Mouse (Mus musculus): Measurements from ENCODE around the gene Txnrd2. TPM values are rescaled to one million over a fixed set of nuclear protein-coding genes. Genes with fewer than 3 reads are reported as not detected.

Gene Txnrd2
- polyA plus RNA-seq, 1 experiment from 2014 or later: 23.5 TPM

DNA sequence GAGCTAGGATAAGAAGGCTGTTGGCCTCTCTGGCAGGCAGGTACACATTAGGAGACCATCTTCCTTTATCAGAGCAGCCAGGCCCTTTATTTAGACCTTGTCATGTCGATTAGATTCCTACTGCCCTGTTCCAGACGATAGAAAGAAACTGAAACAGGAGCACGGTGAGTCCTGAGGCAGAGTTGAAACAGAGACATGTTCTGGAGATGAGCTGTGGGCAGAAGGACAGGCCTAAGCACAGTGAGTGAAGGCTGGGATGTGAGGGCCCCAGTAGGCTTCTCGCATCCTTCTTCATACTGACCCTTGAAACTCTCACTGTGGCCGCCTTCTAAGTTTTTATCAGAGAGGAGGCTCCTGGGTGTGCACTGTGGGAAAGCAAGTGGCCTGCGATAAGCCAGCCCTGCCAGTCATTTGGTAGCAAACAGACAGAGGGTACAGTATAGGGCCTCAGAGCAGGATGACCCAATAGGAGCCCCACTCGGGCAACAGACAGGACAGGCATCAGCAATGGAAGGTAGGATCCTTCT lies 2.4 kb downstream of the Txnrd2 start:
- no peaks in the 10 kb centered on the region for H3K27me3 ChIP-seq (replicated peaks; ENCODE audit: control insufficient read depth, insufficient read depth, low read length)
- 0 out of 2 replicates have a peak, but pooled peaks cover under 1% of the 10 kb centered on the region for H3K36me3 ChIP-seq (ENCODE audit: control insufficient read depth, insufficient read depth, low read length)
- no peak overlapping the region for H3K9ac ChIP-seq (ENCODE audit: low read length)
- no peaks in the 10 kb centered on the region for H3K9me3 ChIP-seq (replicated peaks; ENCODE audit: control insufficient read depth, low read length)
- H3K4me2 ChIP-seq (ENCODE audit: low read length): no peak overlapping the region
- 90% methylated on average over 7 of the region's 7 CpGs for WGBS
- no peak overlapping the region for H3K4me3 ChIP-seq (ENCODE audit: low read depth, low read length)
- H3K4me1 ChIP-seq (ENCODE audit: control insufficient read depth, insufficient read depth, low read length): peaks cover 13% of the 10 kb centered on the region
- no peak for ATAC-seq
- H3K27ac ChIP-seq (ENCODE audit: low read depth, low read length): no peak overlapping the region
- DNase-seq (ENCODE audit: low spot score): no peak

DNA sequence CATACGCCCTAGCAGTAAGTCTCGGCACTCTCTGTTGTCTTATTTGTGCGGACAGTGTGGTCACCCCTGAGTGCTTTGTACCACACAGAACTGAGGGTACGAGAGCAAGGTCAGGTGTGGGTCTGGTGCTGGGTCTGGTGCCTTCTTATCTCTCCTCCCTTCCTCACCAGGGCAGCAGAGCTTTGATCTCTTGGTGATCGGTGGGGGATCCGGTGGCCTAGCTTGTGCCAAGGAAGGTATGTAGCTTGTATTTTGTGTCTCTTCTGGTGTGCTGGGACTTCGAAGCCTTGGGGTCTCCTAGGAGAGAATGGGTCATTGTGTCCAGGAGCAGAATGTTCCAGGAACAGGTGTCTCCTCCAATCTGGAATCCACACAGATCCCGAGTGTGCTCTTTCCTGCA lies 3.5 kb downstream of the Txnrd2 start:
- no peak overlapping the region for H3K4me3 ChIP-seq (ENCODE audit: low read depth, low read length)
- H3K36me3 ChIP-seq (ENCODE audit: control insufficient read depth, insufficient read depth, low read length): no peaks in the 10 kb centered on the region
- H3K4me2 ChIP-seq (ENCODE audit: low read length): no peak overlapping the region
- H3K4me1 ChIP-seq (ENCODE audit: control insufficient read depth, insufficient read depth, low read length): peaks cover 13% of the 10 kb centered on the region
- no peak overlapping the region for H3K27ac ChIP-seq (ENCODE audit: low read depth, low read length)
- no peaks in the 10 kb centered on the region for H3K27me3 ChIP-seq (replicated peaks; ENCODE audit: control insufficient read depth, insufficient read depth, low read length)
- 89% methylated on average over 8 of the region's 8 CpGs for WGBS
- DNase-seq (ENCODE audit: low spot score) (no peak), ATAC-seq (no peak)
- H3K9ac ChIP-seq (ENCODE audit: low read length): no peak overlapping the region
- H3K9me3 ChIP-seq (replicated peaks; ENCODE audit: control insufficient read depth, low read length): no peaks in the 10 kb centered on the region

DNA sequence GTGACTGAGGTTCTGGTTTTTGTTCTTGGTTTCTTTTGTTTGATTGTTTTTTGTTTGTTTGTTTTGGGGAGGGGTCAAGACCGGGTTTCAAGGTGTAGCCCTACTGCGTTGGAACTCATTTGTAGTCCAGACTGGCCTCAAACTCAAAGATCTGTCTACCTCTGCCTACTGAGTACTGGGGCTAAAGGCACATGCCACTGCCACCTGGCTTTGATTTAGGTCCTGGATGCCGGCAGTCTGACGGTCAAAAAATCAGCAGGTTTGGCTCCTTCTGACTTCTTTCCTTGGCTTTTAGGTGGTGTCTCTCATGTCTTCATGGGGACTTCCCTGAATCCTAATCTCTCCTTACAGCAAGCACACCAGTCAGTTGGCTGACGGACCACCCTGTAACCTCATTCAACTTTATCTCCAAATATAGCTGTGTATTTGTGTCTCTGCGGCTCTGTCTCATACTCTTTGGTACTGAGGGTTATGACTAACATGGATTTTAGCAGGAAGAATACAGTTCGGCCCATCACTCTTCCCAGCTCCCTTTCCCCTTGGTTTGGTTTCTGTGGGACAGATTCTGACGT lies 4.5 kb downstream of the Txnrd2 start:
- H3K36me3 ChIP-seq (ENCODE audit: control insufficient read depth, insufficient read depth, low read length): no peaks in the 10 kb centered on the region
- ATAC-seq: no peak
- H3K27me3 ChIP-seq (replicated peaks; ENCODE audit: control insufficient read depth, insufficient read depth, low read length): no peaks in the 10 kb centered on the region
- peaks cover 4% of the 10 kb centered on the region for H3K4me1 ChIP-seq (ENCODE audit: control insufficient read depth, insufficient read depth, low read length)
- no peak overlapping the region for H3K4me3 ChIP-seq (ENCODE audit: low read depth, low read length)
- no peaks in the 10 kb centered on the region for H3K9me3 ChIP-seq (replicated peaks; ENCODE audit: control insufficient read depth, low read length)
- WGBS: 84% methylated on average over 8 of the region's 8 CpGs
- no peak for DNase-seq (ENCODE audit: low spot score)
- H3K4me2 ChIP-seq (ENCODE audit: low read length): no peak overlapping the region
- H3K27ac ChIP-seq (ENCODE audit: low read depth, low read length): no peak overlapping the region
- no peak overlapping the region for H3K9ac ChIP-seq (ENCODE audit: low read length)

DNA sequence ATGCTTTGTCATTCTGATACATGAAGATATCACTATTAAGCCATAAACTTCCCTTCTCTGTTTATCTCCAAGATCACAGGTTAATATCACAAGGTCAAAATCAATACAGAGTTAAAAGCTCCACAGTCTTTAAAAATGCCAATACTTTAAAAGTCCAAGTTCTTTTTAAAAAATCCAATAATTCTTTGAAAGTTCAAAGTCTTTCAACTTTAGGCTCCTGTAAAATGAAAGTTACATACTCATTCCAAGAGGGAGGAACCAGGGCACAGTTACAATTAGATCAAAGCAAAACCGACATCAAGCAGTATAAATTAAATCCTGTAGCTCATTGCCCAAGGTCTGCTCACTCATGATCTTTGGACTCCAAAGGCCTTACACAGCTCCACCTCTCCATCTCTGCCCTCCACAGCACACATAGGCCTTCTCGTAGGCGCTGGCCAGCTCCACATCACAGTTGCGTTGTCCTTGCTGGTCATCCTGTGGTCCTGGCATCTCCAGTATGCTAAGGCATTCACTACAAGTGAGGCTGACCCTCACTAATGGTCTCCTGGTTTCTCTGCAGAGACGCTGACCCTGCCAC lies 7.2 kb downstream of the Txnrd2 start:
- ATAC-seq (no peak), DNase-seq (ENCODE audit: low spot score) (no peak)
- Histone ChIP-seq H3K27ac (ENCODE audit: low read depth, low read length) (no peak overlapping the region), H3K36me3 (ENCODE audit: control insufficient read depth, insufficient read depth, low read length) (no peaks in the 10 kb centered on the region), H3K27me3 (replicated peaks; ENCODE audit: control insufficient read depth, insufficient read depth, low read length) (no peaks in the 10 kb centered on the region), H3K9me3 (replicated peaks; ENCODE audit: control insufficient read depth, low read length) (no peaks in the 10 kb centered on the region), H3K4me1 (ENCODE audit: control insufficient read depth, insufficient read depth, low read length) (no peaks in the 10 kb centered on the region), H3K4me2 (ENCODE audit: low read length) (no peak overlapping the region), H3K4me3 (ENCODE audit: low read depth, low read length) (no peak overlapping the region), H3K9ac (ENCODE audit: low read length) (no peak overlapping the region)
- 96% methylated on average over 5 of the region's 5 CpGs for WGBS

DNA sequence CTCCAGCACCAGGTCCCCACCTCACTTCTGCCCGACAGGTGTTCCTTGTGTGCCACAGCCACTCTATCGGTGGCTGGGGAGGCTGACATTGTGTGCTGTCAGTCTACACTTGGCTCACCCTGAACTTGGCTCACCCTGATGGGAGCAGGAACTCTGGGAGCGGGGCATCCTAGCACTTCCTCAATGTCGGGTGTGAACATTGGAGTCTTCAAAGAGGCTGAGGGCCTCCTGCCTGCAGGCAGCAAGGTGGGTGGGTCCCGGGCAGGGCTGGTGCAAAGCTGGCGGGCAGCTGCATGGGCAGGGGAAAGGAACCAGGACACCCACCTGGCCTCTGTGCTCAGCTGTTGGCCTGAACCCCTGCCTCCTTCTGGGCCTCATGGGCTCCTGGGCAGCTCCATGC lies 9.9 kb downstream of the Txnrd2 start:
- Histone ChIP-seq H3K9ac (ENCODE audit: low read length) (no peak overlapping the region), H3K4me2 (ENCODE audit: low read length) (no peak overlapping the region), H3K27ac (ENCODE audit: low read depth, low read length) (no peak overlapping the region), H3K36me3 (ENCODE audit: control insufficient read depth, insufficient read depth, low read length) (0 out of 2 replicates have a peak, but pooled peaks cover 3% of the 10 kb centered on the region), H3K4me3 (ENCODE audit: low read depth, low read length) (no peak overlapping the region), H3K9me3 (replicated peaks; ENCODE audit: control insufficient read depth, low read length) (no peaks in the 10 kb centered on the region), H3K4me1 (ENCODE audit: control insufficient read depth, insufficient read depth, low read length) (no peaks in the 10 kb centered on the region), H3K27me3 (replicated peaks; ENCODE audit: control insufficient read depth, insufficient read depth, low read length) (no peaks in the 10 kb centered on the region)
- DNase-seq (ENCODE audit: low spot score) (no peak), ATAC-seq (no peak)
- WGBS: 96% methylated on average over 6 of the region's 6 CpGs

DNA sequence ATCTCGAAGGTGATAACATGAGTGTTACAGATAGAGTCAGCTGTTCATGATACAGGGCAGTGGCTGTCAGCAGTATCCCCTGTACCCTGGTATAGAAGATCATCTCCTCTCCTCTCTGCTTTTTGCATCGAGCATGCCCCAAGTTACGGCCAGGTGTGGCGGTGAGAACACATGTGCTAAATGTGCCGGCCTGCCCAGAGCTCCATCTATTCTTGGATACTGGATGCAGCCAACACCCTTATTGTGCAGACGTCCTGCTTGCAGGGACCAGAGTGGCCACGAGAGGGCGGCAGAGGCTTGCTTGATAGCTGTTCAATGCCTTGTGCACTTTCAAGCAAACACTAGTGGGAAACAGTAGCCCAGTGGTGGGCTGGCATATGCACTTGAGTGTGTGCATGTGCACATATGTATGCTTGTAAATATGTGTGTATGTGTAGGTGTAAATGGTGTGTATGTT lies 17.2 kb downstream of the Txnrd2 start:
- 26% methylated on average over 8 of the region's 8 CpGs for WGBS
- Histone ChIP-seq H3K9ac (ENCODE audit: low read length) (no peak overlapping the region), H3K36me3 (ENCODE audit: control insufficient read depth, insufficient read depth, low read length) (peaks cover 13% of the 10 kb centered on the region), H3K9me3 (replicated peaks; ENCODE audit: control insufficient read depth, low read length) (no peaks in the 10 kb centered on the region), H3K4me2 (ENCODE audit: low read length) (no peak overlapping the region), H3K4me1 (ENCODE audit: control insufficient read depth, insufficient read depth, low read length) (no peaks in the 10 kb centered on the region), H3K27ac (ENCODE audit: low read depth, low read length) (no peak overlapping the region), H3K27me3 (replicated peaks; ENCODE audit: control insufficient read depth, insufficient read depth, low read length) (no peaks in the 10 kb centered on the region), H3K4me3 (ENCODE audit: low read depth, low read length) (no peak overlapping the region)
- peak; percentile 92 for ATAC-seq
- peak; percentile 95 for DNase-seq (ENCODE audit: low spot score)

DNA sequence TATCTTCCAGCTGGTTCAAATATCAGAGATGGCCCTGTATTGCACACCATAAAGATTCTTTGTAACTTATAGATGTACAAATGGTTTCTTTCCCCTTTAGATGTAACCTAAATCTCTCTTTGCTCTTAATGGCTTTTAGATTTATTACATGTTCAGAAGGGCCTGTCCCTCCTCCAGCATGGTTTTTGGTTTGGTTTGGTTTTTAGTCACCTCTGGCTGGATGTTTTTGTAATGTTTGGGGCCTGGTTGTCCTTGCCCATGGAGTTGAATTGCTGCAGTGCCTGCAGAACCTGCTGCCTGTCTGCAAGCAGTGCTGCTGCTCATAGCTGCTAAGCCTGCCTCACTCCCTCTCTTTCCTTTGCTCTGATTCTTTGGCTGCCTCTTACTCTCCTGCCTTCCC lies 21.1 kb downstream of the Txnrd2 start:
- no peak overlapping the region for H3K4me3 ChIP-seq (ENCODE audit: low read depth, low read length)
- no peak overlapping the region for H3K4me2 ChIP-seq (ENCODE audit: low read length)
- DNase-seq (ENCODE audit: low spot score): no peak
- no peak overlapping the region for H3K9ac ChIP-seq (ENCODE audit: low read length)
- no peak overlapping the region for H3K27ac ChIP-seq (ENCODE audit: low read depth, low read length)
- no peaks in the 10 kb centered on the region for H3K27me3 ChIP-seq (replicated peaks; ENCODE audit: control insufficient read depth, insufficient read depth, low read length)
- ATAC-seq: no peak
- H3K36me3 ChIP-seq (ENCODE audit: control insufficient read depth, insufficient read depth, low read length): peaks cover 11% of the 10 kb centered on the region
- 0 out of 2 replicates have a peak, but pooled peaks cover 6% of the 10 kb centered on the region for H3K4me1 ChIP-seq (ENCODE audit: control insufficient read depth, insufficient read depth, low read length)
- no peaks in the 10 kb centered on the region for H3K9me3 ChIP-seq (replicated peaks; ENCODE audit: control insufficient read depth, low read length)

DNA sequence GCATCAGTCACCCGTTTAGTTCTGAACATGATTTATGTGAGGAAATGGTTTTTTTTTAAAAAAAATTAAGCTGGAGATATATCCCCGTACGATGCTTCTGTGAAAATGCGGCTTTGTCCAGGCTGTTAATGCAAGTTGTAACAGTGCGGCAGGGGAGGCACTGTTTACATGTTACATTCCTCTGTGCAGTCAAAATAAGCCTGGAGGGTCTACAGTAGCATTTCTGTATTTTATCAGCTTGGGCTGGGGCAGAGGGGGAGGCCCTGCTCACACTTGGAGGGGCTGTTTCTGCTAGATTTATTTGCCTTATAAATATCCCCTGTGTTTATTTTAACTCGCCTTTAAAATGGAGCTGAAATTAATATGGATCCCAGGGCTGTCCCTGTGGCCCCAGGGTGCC lies 21.9 kb downstream of the Txnrd2 start:
- WGBS: 89% methylated on average over 6 of the region's 6 CpGs
- H3K4me2 ChIP-seq (ENCODE audit: low read length): no peak overlapping the region
- DNase-seq (ENCODE audit: low spot score) (no peak), ATAC-seq (no peak)
- H3K9ac ChIP-seq (ENCODE audit: low read length): no peak overlapping the region
- no peaks in the 10 kb centered on the region for H3K9me3 ChIP-seq (replicated peaks; ENCODE audit: control insufficient read depth, low read length)
- H3K27ac ChIP-seq (ENCODE audit: low read depth, low read length): no peak overlapping the region
- no peaks in the 10 kb centered on the region for H3K27me3 ChIP-seq (replicated peaks; ENCODE audit: control insufficient read depth, insufficient read depth, low read length)
- no peak overlapping the region for H3K4me3 ChIP-seq (ENCODE audit: low read depth, low read length)
- peaks cover 11% of the 10 kb centered on the region; the same call in 1 of the 2 replicates for H3K36me3 ChIP-seq (ENCODE audit: control insufficient read depth, insufficient read depth, low read length)
- H3K4me1 ChIP-seq (ENCODE audit: control insufficient read depth, insufficient read depth, low read length): 0 out of 2 replicates have a peak, but pooled peaks cover 6% of the 10 kb centered on the region

DNA sequence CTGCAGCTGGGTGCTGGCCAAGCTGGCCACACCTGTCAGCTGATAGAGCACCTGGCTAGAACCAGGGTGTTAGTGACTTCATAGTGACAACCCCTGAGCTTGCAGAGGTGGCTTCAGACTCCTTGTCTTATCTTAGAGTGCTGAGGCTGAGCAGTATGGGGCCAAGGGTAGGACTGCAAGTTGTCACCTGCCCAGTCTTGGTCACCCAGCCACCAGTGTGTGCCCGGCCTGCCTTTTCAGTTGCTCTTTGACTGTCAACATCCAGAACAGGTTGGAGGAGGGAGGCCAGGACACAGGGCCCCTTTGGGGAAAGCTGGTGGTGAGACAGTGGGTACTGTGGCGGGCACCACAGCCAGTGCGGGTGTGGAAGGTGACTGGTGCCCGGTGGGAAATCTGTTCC lies 22.8 kb downstream of the Txnrd2 start:
- no peak overlapping the region for H3K9ac ChIP-seq (ENCODE audit: low read length)
- no peaks in the 10 kb centered on the region for H3K27me3 ChIP-seq (replicated peaks; ENCODE audit: control insufficient read depth, insufficient read depth, low read length)
- H3K9me3 ChIP-seq (replicated peaks; ENCODE audit: control insufficient read depth, low read length): no peaks in the 10 kb centered on the region
- H3K4me1 ChIP-seq (ENCODE audit: control insufficient read depth, insufficient read depth, low read length): 0 out of 2 replicates have a peak, but pooled peaks cover 6% of the 10 kb centered on the region
- no peak overlapping the region for H3K4me3 ChIP-seq (ENCODE audit: low read depth, low read length)
- WGBS: 97% methylated on average over 4 of the region's 4 CpGs
- no peak for ATAC-seq
- no peak overlapping the region for H3K27ac ChIP-seq (ENCODE audit: low read depth, low read length)
- no peak overlapping the region for H3K4me2 ChIP-seq (ENCODE audit: low read length)
- DNase-seq (ENCODE audit: low spot score): no peak
- H3K36me3 ChIP-seq (ENCODE audit: control insufficient read depth, insufficient read depth, low read length): peaks cover 11% of the 10 kb centered on the region; the same call in 1 of the 2 replicates

Data from forebrain, embryonic 14.5 days (tissue).